Mouse (Mus musculus) heart, adult 2 months (tissue): ENCODE results near the gene Klhl8. TPM values are rescaled to one million over a fixed set of nuclear protein-coding genes. Genes with fewer than 3 reads are reported as not detected.
A peak's percentile ranks its signal among the peaks of the same experiment; 100 is the strongest.

Source experiments
- DNase-seq, 2 experiments: peaks; one replicate each; pipeline ENCODE4 v3.0.0; 2021
- H3K27ac ChIP-seq: fragments of 200-600 bp; 2 replicates; pipeline ENCODE4 v1.8.1; 2022
- H3K27me3 ChIP-seq: fragments of 200-500 bp; 2 replicates; pipeline ENCODE4 v1.6.1; 2012; ENCODE audit warnings: mild to moderate bottlenecking, low read length, inconsistent platforms, mixed read lengths; ENCODE audit not compliant: control insufficient read depth, insufficient read depth
- H3K36me3 ChIP-seq: fragments of 200-500 bp; 2 replicates; pipeline ENCODE4 v1.6.1; 2012; ENCODE audit warnings: low read length, inconsistent platforms; ENCODE audit not compliant: control insufficient read depth, insufficient read depth
- H3K4me1 ChIP-seq: fragments of 200-500 bp; 2 replicates; pipeline ENCODE4 v1.6.1; 2011; ENCODE audit warnings: low read length; ENCODE audit not compliant: control insufficient read depth, insufficient read depth
- H3K4me3 ChIP-seq: fragments of 200-600 bp; 2 replicates; pipeline ENCODE4 v1.8.1; 2022
- H3K79me2 ChIP-seq: fragments of 200-500 bp; replicated peaks from 2 replicates; pipeline ENCODE4 v1.6.1; 2012; ENCODE audit warnings: mild to moderate bottlenecking, inconsistent platforms, low read length, moderate library complexity, mixed read lengths; ENCODE audit not compliant: control insufficient read depth, insufficient read depth
- H3K9ac ChIP-seq: fragments of 200-500 bp; 2 replicates; pipeline ENCODE4 v1.6.1; 2012; ENCODE audit warnings: low read depth, mild to moderate bottlenecking, control low read depth, inconsistent platforms, low read length, mixed read lengths
- CTCF ChIP-seq: fragments of 200-600 bp; IDR thresholded peaks from 2 replicates; pipeline ENCODE4 v1.8.1; 2022; ENCODE audit warnings: antibody characterized with exemption, mild to moderate bottlenecking, moderate library complexity
- EP300 ChIP-seq: fragments of 200-500 bp; IDR thresholded peaks from 2 replicates; pipeline ENCODE4 v1.6.1; 2011; ENCODE audit warnings: low read depth, low read length, control low read depth; ENCODE audit not compliant: insufficient read depth
- POLR2A ChIP-seq: fragments of 200-500 bp; IDR thresholded peaks from 2 replicates; pipeline ENCODE4 v1.6.1; 2011; ENCODE audit warnings: mild to moderate bottlenecking, low read depth, low read length, control low read depth; ENCODE audit not compliant: insufficient read depth
- WGBS: fragments of 180-500 bp; shearing (Covaris S2); methylation state at CpG from one replicate; pipeline ENCODE4 v1.1.7; 2018; 5-methylcytosine and 5-hydroxymethylcytosine counted together
- intact Hi-C: fragments of 180-260 bp; cut with DNase I; formaldehyde crosslinking; loops from one replicate; pipeline ENCODE4 v1.15.1; 2025
- polyA plus RNA-seq: library from polyadenylated mRNA; depleted of rRNA; stranded (reverse); fragments of >200 nt; gene quantifications from 2 replicates; pipeline ENCODE4 v1.2.3, GENCODE M21; 2012
- total RNA-seq, 2 experiments: library from RNA; stranded (reverse); gene quantifications; 2 replicates each; pipeline ENCODE4 v1.2.3; 2021

Klhl8 gene
- total and polyA plus RNA-seq, 3 experiments, result 7.7 to 12.1 (median 11.0) TPM

DNA sequence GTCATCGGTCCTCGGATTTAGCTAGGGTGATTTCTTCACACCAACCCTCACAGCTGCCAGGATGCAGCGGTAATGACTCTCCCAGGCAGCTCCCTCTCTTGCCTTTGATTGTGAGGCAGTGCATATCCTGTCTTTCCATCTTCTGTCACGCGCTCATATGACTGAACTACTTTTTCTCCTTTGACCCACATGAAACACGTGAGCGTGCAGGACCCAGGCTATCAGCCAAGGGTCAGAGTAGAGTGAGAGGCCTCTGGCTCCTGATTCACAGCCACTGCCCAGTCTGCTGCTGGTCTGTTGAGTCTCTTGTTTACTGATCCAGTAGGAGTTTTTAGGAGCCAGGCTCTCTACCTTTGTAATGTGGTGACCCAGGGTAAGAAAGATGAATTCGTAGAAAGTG, 62.5 kb downstream of the Klhl8 start:
- H3K4me1 ChIP-seq, result no peaks in the 10 kb centered on the region; the same call in none of the 2 replicates

DNA sequence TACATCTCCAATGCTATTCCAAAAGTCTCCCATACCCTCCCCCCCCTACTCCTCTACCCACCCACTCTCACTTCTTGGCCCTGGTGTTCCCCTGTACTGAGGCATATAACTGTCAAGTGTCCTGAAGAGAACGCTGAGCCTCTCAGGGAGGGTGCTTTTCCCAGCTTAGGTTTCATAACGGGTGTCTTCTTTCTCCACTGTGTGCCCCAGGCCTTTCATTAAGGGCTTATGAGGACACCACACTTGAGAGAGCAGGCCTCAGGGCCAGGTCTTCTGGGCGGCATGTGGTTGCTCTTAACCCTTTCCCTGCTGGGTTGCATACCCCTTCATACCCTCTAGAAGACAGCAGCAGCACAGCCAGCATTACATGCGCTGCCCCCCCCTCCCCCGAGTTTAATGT, 64.5 kb downstream of the Klhl8 start:
- Histone ChIP-seq H3K27ac (no peak overlapping the region), H3K9ac (no peak overlapping the region), H3K4me3 (no peak overlapping the region), H3K79me2 (no peaks in the 10 kb centered on the region), H3K4me1 (no peaks in the 10 kb centered on the region; the same call in 1 of the 2 replicates), H3K27me3 (no peaks in the 10 kb centered on the region), H3K36me3 (peaks cover 2% of the 10 kb centered on the region; the same call in 1 of the 2 replicates)
- no peak for DNase-seq
- no peak for TF ChIP-seq CTCF
- no peak for TF ChIP-seq POLR2A
- TF ChIP-seq EP300, result no peak
- WGBS, result 68% methylated on average over 5 of the region's 5 CpGs
- intact Hi-C loops, result no loop called here

More for the DNA sequence above, 62.5 kb downstream of the Klhl8 start:
- WGBS, result 38% methylated on average over 8 of the region's 8 CpGs
- Histone ChIP-seq H3K79me2 (no peaks in the 10 kb centered on the region), H3K36me3 (peaks cover 2% of the 10 kb centered on the region), H3K27ac (peak overlapping the region; percentile 49), H3K9ac (no peak overlapping the region), H3K4me3 (no peak overlapping the region), H3K27me3 (no peaks in the 10 kb centered on the region)
- intact Hi-C loops, result no loop called here
- peak in 1 of 2 experiments; percentile 66 for DNase-seq
- TF ChIP-seq EP300 (0 out of 2 replicates have a peak, but pooled peaks have one; percentile 57), POLR2A (no peak), CTCF (no peak)

DNA sequence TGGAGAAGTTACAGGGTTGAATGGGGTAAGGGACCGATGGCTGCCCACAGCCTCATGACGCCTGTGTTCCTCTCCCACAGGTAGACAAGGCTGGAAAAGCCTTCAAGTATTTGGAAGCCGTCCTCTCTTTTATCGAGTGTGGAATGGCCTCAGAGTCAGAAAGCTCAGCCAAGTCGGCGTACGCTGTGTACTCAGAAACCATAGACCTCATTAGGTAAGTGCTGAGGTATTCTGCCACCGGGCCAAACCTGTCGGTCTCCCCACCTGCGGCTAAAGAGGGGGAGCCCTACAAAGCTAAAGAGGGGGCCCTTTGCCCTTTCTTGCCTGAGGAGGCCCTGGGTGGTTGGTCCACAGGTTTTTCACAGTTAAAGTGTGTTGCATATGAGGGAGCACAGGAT, 64.9 kb downstream of the Klhl8 start:
- no peaks in the 10 kb centered on the region; the same call in 1 of the 2 replicates for H3K4me1 ChIP-seq
- no peak overlapping the region for H3K27ac ChIP-seq
- no peaks in the 10 kb centered on the region for H3K27me3 ChIP-seq
- no peak for TF ChIP-seq POLR2A
- H3K9ac ChIP-seq, result no peak overlapping the region
- H3K36me3 ChIP-seq, result peaks cover 2% of the 10 kb centered on the region; the same call in 1 of the 2 replicates
- no peak for DNase-seq
- intact Hi-C loops, result no loop called here
- 62% methylated on average over 10 of the region's 10 CpGs for WGBS
- H3K79me2 ChIP-seq, result no peaks in the 10 kb centered on the region
- H3K4me3 ChIP-seq, result no peak overlapping the region

DNA sequence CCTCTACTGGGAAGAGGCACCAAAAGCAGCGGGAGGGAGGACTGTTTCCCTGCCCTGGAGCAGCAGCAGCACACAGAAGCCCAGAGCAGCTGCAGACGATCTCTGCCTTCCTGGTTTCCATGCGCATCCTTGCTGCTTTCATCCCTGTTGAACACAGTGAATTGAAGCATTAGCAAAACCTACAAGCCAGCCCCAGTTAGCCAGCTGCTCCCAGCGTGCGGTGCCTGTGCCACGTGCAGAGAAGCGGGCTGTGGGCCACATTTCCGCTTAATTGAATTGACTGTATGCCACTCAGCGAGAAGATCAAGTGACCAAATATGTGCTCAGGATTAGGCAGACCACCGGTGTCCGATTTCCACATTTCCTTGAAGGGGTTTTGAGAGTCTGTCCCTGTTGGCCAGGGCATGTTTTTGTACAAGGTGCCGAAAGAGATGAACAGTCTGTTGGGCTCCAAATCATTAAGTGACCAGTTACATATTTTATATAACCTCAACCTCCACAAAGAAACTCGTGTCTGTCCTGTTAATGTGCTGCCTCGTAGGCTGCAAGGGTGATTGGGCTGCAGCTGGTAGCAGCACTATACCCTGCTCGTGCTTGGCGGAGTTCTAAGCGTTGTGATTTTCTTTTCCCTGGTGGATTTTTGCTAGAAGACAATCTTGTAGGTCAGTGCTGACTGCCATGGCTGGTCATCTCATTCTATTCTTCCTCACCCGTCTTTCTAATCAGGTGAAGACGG, 65.5 kb downstream of the Klhl8 start:
- Histone ChIP-seq H3K9ac (no peak overlapping the region), H3K79me2 (no peaks in the 10 kb centered on the region), H3K27ac (no peak overlapping the region), H3K4me1 (no peaks in the 10 kb centered on the region; the same call in 1 of the 2 replicates), H3K36me3 (peaks cover 2% of the 10 kb centered on the region; the same call in 1 of the 2 replicates), H3K27me3 (no peaks in the 10 kb centered on the region), H3K4me3 (no peak overlapping the region)
- WGBS, result 79% methylated on average over 19 of the region's 19 CpGs
- no peak for DNase-seq
- intact Hi-C loops, result loop anchor here (2.0 kb wide), 1 partner anchor 165 kb away; no protein-coding TSS in a partner anchor
- TF ChIP-seq EP300, result no peak
- no peak for TF ChIP-seq POLR2A
- no peak for TF ChIP-seq CTCF

DNA sequence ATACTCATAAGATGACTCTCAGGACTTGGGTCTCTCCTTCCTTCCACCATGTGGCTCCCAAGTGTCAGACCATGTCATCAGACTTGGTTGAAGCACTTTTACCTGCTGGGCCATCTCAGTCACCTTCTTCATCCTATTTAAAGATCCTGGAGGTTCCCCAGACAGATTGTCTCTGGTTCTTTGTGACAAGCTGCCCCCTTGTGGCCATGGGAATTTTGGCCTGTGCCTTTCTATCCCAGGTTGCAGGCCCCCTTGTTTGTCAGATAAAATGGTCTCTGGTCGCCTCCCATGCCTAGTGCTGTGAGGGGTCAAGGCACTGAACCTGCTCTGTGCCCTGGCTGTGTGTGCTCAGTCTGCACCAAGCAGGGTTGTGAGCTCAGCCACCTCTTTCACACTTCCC, 67.1 kb downstream of the Klhl8 start:
- no peaks in the 10 kb centered on the region for H3K79me2 ChIP-seq
- intact Hi-C loops, result loop anchor here (2.0 kb wide), 1 partner anchor 163 kb away; no protein-coding TSS in a partner anchor
- no peak for TF ChIP-seq POLR2A
- peak; percentile 73 for TF ChIP-seq CTCF
- no peaks in the 10 kb centered on the region for H3K27me3 ChIP-seq
- H3K27ac ChIP-seq, result no peak overlapping the region
- no peak overlapping the region for H3K4me3 ChIP-seq
- 60% methylated on average over 1 of the region's 1 CpGs for WGBS
- H3K36me3 ChIP-seq, result peaks cover 2% of the 10 kb centered on the region
- no peak overlapping the region for H3K9ac ChIP-seq
- peak in 1 of 2 experiments; percentile 56 for DNase-seq
- H3K4me1 ChIP-seq, result peaks cover 4% of the 10 kb centered on the region; the same call in 1 of the 2 replicates

DNA sequence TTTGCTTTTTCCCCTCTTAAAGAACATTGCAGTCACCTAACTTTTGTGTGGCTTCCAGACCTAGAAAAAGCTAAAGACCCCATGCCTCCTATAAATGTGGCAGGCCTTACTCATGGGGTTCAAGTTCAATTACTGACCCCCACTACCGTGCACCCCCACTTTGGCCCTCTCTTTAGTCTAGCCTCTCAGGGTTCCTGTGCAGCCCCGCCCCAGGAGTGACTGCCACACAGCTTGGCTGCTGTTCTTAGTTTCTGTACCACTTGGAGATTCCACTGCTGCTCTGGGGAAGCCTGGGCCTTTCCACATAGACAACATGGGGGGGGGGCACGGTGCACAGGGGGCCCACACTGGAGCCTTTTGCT, 71.8 kb downstream of the Klhl8 start:
- no peak for DNase-seq
- Histone ChIP-seq H3K79me2 (no peaks in the 10 kb centered on the region), H3K27ac (no peak overlapping the region), H3K4me3 (no peak overlapping the region), H3K4me1 (peaks cover 16% of the 10 kb centered on the region), H3K36me3 (peaks cover 3% of the 10 kb centered on the region), H3K9ac (no peak overlapping the region), H3K27me3 (no peaks in the 10 kb centered on the region)
- 63% methylated on average over 3 of the region's 3 CpGs for WGBS
- TF ChIP-seq EP300, result no peak
- intact Hi-C loops, result no loop called here
